Mouse (Mus musculus) hindbrain, embryonic 14.5 days (tissue): ENCODE data around the gene Spice1. TPM values are rescaled to one million over a fixed set of nuclear protein-coding genes. Genes with fewer than 3 reads are reported as not detected.
A peak's percentile ranks its signal among the peaks of the same experiment; 100 is the strongest.

Experiments
- ATAC-seq: fragments of 200-750 bp; cut with Nextera tagmentation; 2 replicates; pipeline ENCODE4 v1.8.0; 2017; ENCODE audit warnings: moderate number of reproducible peaks, mild to moderate bottlenecking, moderate TSS enrichment, moderate library complexity; ENCODE audit not compliant: low FRiP score
- DNase-seq: peaks from one replicate; pipeline ENCODE4 v3.0.0-alpha.2; 2015; ENCODE audit warnings: low spot score
- H3K27ac ChIP-seq: fragments of 300-500 bp; sonication (generic); 2 replicates; pipeline ENCODE4 v1.5.1; 2014; ENCODE audit warnings: mild to moderate bottlenecking, moderate library complexity
- H3K27me3 ChIP-seq: fragments of 300-500 bp; sonication (generic); 2 replicates; pipeline ENCODE4 v1.6.1; 2014; ENCODE audit warnings: mild to moderate bottlenecking, low read length, mixed read lengths; ENCODE audit not compliant: control insufficient read depth, insufficient read depth
- H3K36me3 ChIP-seq: fragments of 300-500 bp; sonication (generic); replicated peaks from 2 replicates; pipeline ENCODE4 v1.6.1; 2014; ENCODE audit not compliant: control insufficient read depth, insufficient read depth
- H3K4me1 ChIP-seq: fragments of 300-500 bp; sonication (generic); replicated peaks from 2 replicates; pipeline ENCODE4 v1.6.1; 2014; ENCODE audit warnings: antibody characterized with exemption, low read length, mixed read lengths; ENCODE audit not compliant: control insufficient read depth, insufficient read depth
- H3K4me2 ChIP-seq: fragments of 300-500 bp; sonication (generic); replicated peaks from 2 replicates; pipeline ENCODE4 v1.6.1; 2014; ENCODE audit warnings: mild to moderate bottlenecking, moderate library complexity
- H3K4me3 ChIP-seq: fragments of 300-500 bp; sonication (generic); replicated peaks from 2 replicates; pipeline ENCODE4 v1.5.1; 2014; ENCODE audit warnings: mild to moderate bottlenecking, low read length
- H3K9ac ChIP-seq: fragments of 300-500 bp; sonication (generic); 2 replicates; pipeline ENCODE4 v1.6.1; 2014
- H3K9me3 ChIP-seq: fragments of 300-500 bp; sonication (generic); 2 replicates; pipeline ENCODE4 v1.6.1; 2016; ENCODE audit warnings: low read length; ENCODE audit not compliant: control insufficient read depth
- WGBS: fragments of 180-500 bp; shearing (Covaris S2); extraction: QIAGEN DNeasy Blood & Tissue Kit; methylation state at CpG from one replicate; pipeline ENCODE4 v1.1.7; 2014; 5-methylcytosine and 5-hydroxymethylcytosine counted together
- polyA plus RNA-seq: library from polyadenylated mRNA; unstranded; fragments of >200 nt; fragmentation: Nextera tagmentation; extraction: Ambion mirVana; gene quantifications from 2 replicates; pipeline ENCODE4 v1.2.1, GENCODE M21; 2014

Spice1 gene
- polyA plus RNA-seq, 1 experiment from 2014 or later: 14.6 TPM

DNA sequence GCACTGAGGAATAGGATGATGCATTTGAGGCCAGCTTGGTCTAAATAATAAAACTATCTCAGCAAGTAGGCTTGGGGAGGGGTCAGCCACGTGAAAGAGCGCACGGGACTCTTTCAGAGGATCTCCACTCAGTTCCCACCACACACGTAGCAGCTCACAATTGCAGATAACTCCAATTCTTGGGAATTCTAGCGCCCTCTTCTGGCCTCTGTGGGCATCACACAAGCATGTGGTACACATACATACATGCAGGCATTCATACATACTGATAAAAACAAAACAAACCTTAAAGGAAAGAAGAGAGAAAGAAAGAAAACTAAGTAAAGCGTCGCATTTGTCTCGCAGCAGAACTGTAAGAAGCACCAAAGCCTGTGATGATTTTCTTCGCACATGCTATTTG is 16.3 kb upstream of the Spice1 start:
- H3K4me3 ChIP-seq: no peak overlapping the region
- DNase-seq: no peak
- WGBS: 82% methylated on average over 9 of the region's 9 CpGs
- no peak overlapping the region for H3K9ac ChIP-seq
- H3K4me1 ChIP-seq: peaks cover 13% of the 10 kb centered on the region
- H3K36me3 ChIP-seq: no peaks in the 10 kb centered on the region
- H3K9me3 ChIP-seq: no peaks in the 10 kb centered on the region
- H3K27ac ChIP-seq: no peak overlapping the region
- H3K4me2 ChIP-seq: no peak overlapping the region
- peaks cover 10% of the 10 kb centered on the region for H3K27me3 ChIP-seq
- ATAC-seq: no peak

DNA sequence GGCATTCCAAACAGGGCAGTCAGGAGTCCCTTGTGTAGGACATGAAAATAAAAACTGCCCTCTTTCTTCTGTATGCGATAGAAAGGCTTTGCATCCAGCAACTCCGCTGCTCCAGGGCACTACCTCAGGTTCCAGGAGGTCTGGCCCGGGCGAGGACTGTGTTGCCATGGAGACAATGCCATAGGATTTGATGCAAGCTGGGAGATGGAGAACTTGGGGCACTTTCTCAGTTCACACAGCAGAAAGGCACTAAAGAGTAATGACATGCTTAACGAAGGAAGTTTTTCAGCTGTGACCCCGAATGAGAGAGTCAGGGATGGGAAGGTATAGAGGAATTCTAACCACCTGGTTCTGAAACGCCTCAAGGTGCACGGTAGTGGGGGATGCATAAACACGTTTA is 15.8 kb upstream of the Spice1 start:
- Histone ChIP-seq H3K4me3 (no peak overlapping the region; the same call in 1 of the 2 replicates), H3K27me3 (peaks cover 10% of the 10 kb centered on the region), H3K36me3 (no peaks in the 10 kb centered on the region), H3K27ac (no peak overlapping the region), H3K4me1 (peaks cover 13% of the 10 kb centered on the region), H3K4me2 (0 out of 2 replicates have a peak overlapping the region, but pooled peaks have one; percentile 100), H3K9ac (no peak overlapping the region), H3K9me3 (no peaks in the 10 kb centered on the region)
- ATAC-seq (0 out of 2 replicates have a peak, but pooled peaks have one; percentile 29), DNase-seq (peak; percentile 33)
- WGBS: 14% methylated on average over 9 of the region's 9 CpGs

DNA sequence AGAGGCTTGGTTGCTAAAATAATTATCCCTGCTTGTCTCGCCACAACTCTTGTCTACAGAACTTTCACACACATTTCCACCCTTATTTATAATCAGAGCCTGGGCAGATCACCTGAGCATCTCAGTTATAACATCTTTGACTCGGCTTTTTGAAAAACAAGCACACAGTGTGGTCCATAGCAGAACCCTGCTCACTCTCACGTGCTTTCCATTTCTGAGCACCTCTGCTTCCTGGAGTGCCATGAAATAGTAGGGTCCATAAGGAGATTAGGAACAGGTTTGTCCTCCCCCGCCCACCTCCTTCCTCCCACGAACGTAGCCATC is 15.3 kb upstream of the Spice1 start:
- ATAC-seq (peak; percentile 32; the same call in 1 of the 2 replicates), DNase-seq (no peak)
- H3K4me3 ChIP-seq: peak overlapping the region; percentile 73
- peaks cover 13% of the 10 kb centered on the region for H3K4me1 ChIP-seq
- H3K27me3 ChIP-seq: peaks cover 10% of the 10 kb centered on the region
- peak overlapping the region; percentile 100 for H3K4me2 ChIP-seq
- no peaks in the 10 kb centered on the region for H3K9me3 ChIP-seq
- WGBS: 11% methylated on average over 6 of the region's 6 CpGs
- H3K36me3 ChIP-seq: no peaks in the 10 kb centered on the region
- peak overlapping the region; percentile 75 for H3K9ac ChIP-seq
- H3K27ac ChIP-seq: no peak overlapping the region

DNA sequence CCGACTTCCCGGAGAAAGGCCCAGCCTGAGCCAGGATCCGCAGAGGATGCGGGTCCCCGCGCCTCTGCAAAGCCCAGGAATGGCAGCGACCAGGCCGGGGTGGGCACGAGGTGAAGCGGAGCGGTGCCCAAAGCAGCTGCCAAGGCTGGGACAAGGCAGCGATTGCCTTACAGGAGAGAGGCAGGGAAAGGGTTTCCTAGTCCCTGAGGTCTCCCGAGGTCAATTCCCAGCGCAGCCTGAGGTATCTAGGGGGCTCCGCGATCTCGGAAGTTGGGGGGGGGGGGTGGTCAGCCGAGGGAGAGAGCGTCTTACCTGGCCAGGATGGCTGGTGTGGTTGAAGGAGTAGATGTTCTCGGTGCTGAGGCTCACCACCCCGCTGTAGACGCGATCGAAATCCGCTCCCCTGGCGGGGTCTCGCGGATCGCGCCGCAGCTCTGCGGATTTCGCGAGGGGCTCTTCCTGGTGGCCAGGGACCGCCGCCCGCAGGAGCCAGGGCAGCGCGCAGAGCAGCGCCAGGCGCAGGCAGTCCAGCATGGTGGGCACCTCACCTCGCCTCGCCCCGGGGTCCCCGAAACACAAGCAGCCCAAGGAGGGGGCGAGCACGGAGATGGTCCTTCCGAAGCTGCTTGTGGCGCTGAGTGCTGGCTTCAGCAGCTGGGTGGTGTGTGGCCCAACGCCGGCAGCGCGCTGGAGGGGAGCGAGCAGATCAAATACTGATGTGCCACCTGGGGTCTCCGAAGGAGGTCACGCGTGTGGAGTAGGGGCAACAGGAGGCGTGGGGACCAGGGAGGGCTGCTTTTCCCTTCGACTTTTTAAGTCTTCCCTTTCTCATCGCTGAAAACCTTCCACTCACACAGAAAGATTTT is 14.7 kb upstream of the Spice1 start:
- H3K27ac ChIP-seq: no peak overlapping the region
- peak; percentile 75 for ATAC-seq

DNA sequence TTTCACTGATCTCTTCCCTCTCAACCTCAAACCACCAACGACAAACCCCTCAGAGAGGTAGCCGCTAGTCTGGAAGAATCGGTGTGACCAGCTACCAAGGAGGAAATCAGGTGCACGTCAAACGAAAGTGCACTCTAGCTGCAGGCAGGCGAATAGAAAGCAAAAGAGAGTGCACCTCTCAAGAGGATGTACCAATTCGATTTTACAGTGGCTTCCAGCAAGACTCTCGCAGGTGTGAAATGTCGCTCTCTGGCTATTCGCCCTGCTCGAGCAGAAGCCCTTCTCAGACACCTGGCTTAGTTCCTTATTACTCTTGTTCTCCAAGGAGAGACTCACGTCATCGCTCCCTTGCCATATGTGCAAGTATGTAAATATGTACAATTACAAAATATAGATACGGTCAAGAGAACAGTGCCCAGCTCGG is 14.0 kb upstream of the Spice1 start, which contains the start of gene Sidt1:
Sidt1 (minus strand) TSS at position 336 of the 424 bp plus-strand sequence.
- DNase-seq (peak; percentile 27), ATAC-seq (peak; percentile 15; the same call in 1 of the 2 replicates)
- 7% methylated on average over 15 of the region's 15 CpGs for WGBS
- Histone ChIP-seq H3K36me3 (no peaks in the 10 kb centered on the region), H3K4me2 (peak within 1 kb of the TSS; percentile 100), H3K9me3 (no peaks in the 10 kb centered on the region), H3K9ac (peak within 1 kb of the TSS; percentile 75), H3K27me3 (peaks cover 10% of the 10 kb centered on the region), H3K4me3 (peak within 1 kb of the TSS; percentile 73), H3K4me1 (peaks cover 13% of the 10 kb centered on the region), H3K27ac (no peak within 1 kb of the TSS)

More for the DNA sequence above, 14.7 kb upstream of the Spice1 start:
- Histone ChIP-seq H3K27me3 (peaks cover 10% of the 10 kb centered on the region), H3K4me1 (peaks cover 13% of the 10 kb centered on the region), H3K36me3 (no peaks in the 10 kb centered on the region), H3K9me3 (no peaks in the 10 kb centered on the region), H3K4me3 (peak overlapping the region; percentile 73), H3K9ac (peak overlapping the region; percentile 75), H3K4me2 (peak overlapping the region; percentile 100)
- WGBS: under 1% methylated on average over 60 of the region's 60 CpGs
- DNase-seq: peak; percentile 35

DNA sequence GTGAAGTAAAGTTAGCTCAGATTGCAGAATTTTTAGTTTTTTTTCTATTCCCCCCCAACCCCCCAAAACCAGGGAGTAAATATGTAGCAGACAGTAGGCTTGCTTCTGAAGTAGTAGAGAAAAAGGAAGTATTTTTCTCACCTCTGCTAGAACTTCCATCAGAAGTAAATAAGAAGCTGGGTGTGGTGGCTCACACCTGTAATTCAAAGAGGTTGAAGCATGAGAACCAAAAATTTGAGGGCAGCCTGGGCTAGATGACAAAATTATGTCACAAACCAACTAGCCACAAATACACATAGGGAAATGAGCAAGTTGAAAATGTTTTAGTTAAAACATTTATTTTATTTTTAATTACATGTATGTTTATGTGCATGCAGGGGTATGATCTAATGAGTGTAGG is 9.4 kb upstream of the Spice1 start:
- no peak overlapping the region for H3K4me2 ChIP-seq
- DNase-seq: no peak
- no peaks in the 10 kb centered on the region for H3K9me3 ChIP-seq
- H3K27me3 ChIP-seq: peaks cover 10% of the 10 kb centered on the region
- no peak overlapping the region for H3K9ac ChIP-seq
- peaks cover 10% of the 10 kb centered on the region for H3K4me1 ChIP-seq
- H3K4me3 ChIP-seq: no peak overlapping the region
- ATAC-seq: no peak
- no peaks in the 10 kb centered on the region for H3K36me3 ChIP-seq
- no peak overlapping the region for H3K27ac ChIP-seq

DNA sequence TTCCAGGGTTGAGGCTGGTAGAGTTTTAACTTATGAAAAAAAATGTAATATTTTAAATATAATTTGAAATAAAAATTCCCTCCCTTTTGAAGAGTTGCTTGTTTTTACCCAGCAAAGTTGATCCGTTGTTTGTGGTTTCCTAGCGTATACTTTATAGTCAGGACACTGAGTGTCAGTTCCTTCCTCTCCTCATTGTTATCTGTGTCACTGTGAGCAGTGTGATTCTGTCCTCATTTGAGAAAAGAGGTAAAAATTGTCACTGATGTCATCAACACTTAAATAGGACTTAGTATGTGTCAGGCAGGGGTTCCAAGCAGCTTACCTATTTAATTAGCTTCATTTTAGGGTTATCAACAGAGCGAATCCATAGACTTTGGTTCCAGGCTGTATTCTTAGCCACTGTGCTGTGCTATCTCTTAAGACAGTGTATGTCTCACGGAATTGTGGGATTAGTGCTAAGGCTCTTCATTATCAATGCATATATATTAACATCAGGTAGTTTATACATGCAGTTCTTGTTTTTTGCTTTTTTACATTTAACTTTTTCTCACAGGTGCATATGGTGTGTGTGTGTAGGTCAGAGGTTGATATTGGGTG is 3.0 kb downstream of the Spice1 start:
- Histone ChIP-seq H3K9me3 (no peaks in the 10 kb centered on the region), H3K36me3 (no peaks in the 10 kb centered on the region), H3K27ac (no peak overlapping the region), H3K27me3 (no peaks in the 10 kb centered on the region), H3K4me2 (no peak overlapping the region), H3K4me1 (0 out of 2 replicates have a peak, but pooled peaks cover 3% of the 10 kb centered on the region), H3K4me3 (no peak overlapping the region), H3K9ac (no peak overlapping the region)
- DNase-seq (no peak), ATAC-seq (no peak)
- 89% methylated on average over 4 of the region's 4 CpGs for whole genome bisulfite sequencing

DNA sequence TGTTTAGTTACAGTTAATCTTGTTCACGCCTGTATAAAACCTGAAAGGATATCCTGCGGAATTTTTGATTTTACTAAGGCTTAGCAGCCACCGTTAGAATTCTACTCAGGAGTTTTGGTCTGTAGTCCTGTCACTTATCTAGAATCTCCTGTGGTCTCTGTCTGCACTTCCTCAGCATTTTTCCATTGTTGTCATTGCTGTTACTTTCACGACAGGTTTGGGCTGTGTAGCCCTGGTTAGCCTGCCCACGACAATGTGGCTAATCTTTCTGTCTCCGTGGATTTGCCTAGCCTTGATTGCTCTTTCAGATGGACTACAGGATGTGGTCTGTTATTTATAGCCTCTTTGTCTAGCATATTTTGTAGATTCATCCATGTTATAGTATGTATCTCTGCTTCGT is 9.4 kb downstream of the Spice1 start:
- 88% methylated on average over 7 of the region's 7 CpGs for WGBS
- Histone ChIP-seq H3K27me3 (no peaks in the 10 kb centered on the region), H3K9ac (no peak overlapping the region), H3K4me3 (no peak overlapping the region), H3K4me2 (no peak overlapping the region), H3K36me3 (0 out of 2 replicates have a peak, but pooled peaks cover 4% of the 10 kb centered on the region), H3K9me3 (no peaks in the 10 kb centered on the region), H3K4me1 (no peaks in the 10 kb centered on the region), H3K27ac (no peak overlapping the region)
- ATAC-seq (no peak), DNase-seq (no peak)

DNA sequence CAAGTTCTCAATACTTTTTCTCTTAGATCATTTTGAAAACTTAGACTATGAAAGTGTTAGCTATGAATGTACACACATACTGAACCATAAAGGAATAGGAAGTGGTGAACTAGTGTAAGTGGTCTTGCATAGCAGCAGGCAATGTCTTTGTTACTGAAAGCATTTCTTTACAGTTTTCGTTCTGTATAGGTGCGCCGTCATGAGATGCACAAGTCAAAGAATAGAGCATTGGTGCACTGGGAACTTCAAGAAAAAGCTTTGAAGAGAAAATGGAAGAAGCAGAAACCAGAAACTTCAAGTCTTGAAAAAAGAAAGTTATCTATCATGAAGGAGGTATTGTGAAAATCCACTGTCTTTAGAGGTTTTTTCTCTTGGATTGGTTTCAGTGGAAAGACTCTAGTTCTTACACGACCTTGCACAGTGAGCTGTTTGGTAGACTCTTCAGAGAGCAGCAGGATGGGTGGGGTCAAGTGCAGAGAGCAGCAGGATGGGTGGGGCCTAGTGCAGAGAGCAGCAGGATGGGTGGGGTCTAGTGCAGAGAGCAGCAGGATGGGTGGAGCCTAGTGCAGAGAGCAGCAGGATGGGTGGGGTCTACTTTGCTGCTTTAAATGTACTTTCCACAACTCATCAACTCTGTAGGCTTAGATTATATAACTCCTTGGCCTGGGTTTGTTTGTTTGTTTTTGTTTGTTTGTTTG is 10.8 kb downstream of the Spice1 start:
- no peaks in the 10 kb centered on the region for H3K27me3 ChIP-seq
- H3K4me3 ChIP-seq: no peak overlapping the region
- ATAC-seq: no peak
- no peak overlapping the region for H3K27ac ChIP-seq
- H3K9ac ChIP-seq: no peak overlapping the region
- H3K4me2 ChIP-seq: no peak overlapping the region
- no peaks in the 10 kb centered on the region for H3K9me3 ChIP-seq
- H3K36me3 ChIP-seq: 0 out of 2 replicates have a peak, but pooled peaks cover 4% of the 10 kb centered on the region
- no peak for DNase-seq
- WGBS: 79% methylated on average over 4 of the region's 4 CpGs
- H3K4me1 ChIP-seq: no peaks in the 10 kb centered on the region
